Mouse (Mus musculus): ENCODE results near the gene Ier2.

DNA sequence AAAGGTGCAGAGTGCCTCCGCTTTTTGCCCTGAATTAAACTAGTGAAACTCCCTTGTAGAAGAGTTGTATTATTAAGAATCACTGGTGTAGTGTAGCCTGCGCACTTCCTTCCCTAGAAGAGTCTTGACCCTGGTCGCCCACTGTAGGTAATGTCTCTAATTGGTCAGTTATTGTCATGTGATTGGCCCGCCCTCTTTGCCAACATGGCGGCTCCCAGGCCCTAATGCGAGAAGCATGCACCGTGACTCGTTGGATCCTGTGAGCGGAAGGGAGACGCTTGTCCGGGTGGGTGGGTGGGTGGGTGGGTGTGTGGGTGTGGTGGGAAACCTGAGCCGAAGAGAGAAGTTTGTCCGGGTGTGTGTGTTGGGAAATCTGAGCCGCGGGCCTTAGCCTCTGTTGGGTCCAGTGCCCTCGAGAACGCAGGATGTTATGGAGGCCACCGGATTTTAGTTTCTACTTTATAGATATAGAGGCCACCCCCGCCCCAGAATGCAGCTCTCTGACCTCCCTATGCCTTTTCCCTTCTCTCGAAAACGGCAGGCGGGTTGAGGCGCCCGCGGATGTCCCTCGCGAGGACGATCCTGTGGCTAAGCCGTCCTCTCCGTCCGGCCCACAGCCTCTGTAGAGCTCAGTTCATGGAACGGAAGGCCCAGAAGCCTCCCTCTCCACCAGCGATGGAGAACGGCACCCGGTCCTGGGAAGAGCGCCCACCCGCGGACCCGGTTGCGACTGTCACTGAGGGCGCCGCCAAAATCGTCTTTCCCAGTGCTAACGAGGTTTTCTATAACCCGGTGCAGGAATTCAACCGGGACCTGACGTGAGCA is 26.7 kb upstream of the Ier2 start:
- no peak for TF ChIP-seq CTCF (IDR thresholded peaks at IDR 0.05; ENCODE audit: borderline replicate concordance, extremely low read depth, insufficient read depth, insufficient read length)
- no peak for TF ChIP-seq POLR2A (IDR thresholded peaks at IDR 0.05; ENCODE audit: borderline replicate concordance, extremely low read depth, insufficient read depth, insufficient read length, poor library complexity, severe bottlenecking)
